Mouse (Mus musculus) adrenal gland (tissue): ENCODE data around the gene Zic4.

Source experiments
- intact Hi-C: fragments of 180-260 bp; cut with DNase I; formaldehyde crosslinking; loops from one replicate; pipeline ENCODE4 v1.15.1; 2025

Zic4 gene

DNA sequence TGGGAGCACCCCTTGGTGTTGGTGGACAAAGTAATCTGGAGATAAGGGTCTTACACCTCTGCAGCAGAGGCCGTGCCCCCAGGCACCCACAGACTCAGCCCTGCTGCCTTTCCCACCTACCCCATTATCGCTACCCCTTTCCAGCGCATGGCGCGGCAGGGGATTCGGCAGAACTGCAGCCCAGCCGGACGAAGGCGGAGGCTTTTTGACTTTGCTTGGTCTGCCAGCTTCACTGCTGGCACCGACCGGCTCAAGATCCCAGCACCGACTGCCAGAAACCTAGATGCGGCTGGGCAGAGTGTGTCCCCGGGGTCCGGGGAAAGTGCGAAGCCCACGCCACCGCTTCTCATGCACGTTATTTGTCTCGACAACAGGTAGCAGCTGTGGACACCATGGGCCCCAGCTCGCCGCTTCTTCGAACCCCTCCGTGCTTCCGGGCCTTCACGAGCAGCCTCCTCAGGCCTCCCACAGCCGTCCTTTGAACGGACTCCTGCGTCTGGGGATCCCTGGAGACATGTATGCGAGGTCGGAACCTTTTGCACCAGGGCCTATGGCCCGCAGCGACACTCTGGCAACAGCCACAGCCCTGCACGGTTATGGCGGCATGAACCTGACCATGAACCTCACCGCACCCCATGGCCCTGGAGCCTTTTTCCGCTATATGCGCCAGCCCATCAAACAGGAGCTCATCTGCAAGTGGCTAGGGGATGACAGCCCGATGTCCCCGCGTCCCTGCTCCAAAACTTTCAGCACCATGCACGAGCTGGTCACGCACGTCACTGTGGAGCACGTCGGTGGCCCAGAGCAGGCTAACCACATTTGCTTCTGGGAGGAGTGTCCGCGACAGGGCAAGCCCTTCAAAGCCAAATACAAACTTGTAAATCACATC, 16.4 kb downstream of the Zic4 start:
- intact Hi-C loops, result no loop called here

DNA sequence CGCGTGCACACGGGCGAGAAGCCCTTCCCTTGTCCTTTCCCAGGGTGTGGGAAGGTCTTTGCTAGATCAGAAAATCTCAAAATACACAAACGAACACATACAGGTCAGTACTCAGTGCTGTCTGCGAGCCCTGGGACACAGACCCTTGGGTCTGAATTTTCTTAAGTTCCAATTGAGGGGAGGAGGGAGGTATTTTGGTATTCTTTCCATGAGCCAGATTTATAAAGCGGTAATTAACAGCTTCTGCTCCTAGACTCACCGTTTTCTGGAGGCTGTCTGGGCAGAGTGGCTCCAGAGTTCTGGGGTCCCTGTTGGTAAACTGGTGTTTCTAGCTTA, 17.1 kb downstream of the Zic4 start:
- intact Hi-C loops, result no loop called here

DNA sequence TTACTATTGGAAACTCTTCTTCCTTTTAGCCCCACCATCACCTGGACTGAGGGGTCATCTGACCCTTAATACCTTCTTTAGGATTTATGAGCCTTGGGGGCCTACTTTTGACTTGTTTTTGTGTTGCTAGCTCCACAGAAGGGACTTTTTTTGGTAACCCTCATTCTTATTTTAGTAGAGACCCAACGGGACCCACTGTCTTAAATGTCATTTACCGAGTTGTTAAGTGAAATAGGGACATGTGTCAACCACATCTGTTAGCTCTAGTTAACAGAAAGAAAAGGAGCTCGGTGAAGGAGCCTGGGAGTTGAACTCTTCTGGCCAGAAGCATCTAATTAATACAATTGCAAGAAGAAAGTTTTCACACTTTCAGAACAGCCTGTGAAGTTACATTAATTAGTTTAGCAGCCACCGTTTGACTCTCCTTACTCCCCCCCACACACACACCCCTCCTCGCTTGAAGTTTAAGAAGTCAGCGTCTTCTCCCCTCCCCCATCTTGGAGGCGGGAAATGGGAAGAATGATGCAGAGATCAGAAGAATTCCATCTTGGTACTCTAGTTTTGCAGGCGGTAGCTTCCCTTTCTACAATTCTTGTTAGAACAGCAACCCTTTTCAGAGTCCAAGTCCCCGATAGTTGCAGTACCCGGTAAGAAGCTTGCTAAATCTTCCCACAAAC, 17.7 kb downstream of the Zic4 start:
- intact Hi-C loops, result no loop called here

DNA sequence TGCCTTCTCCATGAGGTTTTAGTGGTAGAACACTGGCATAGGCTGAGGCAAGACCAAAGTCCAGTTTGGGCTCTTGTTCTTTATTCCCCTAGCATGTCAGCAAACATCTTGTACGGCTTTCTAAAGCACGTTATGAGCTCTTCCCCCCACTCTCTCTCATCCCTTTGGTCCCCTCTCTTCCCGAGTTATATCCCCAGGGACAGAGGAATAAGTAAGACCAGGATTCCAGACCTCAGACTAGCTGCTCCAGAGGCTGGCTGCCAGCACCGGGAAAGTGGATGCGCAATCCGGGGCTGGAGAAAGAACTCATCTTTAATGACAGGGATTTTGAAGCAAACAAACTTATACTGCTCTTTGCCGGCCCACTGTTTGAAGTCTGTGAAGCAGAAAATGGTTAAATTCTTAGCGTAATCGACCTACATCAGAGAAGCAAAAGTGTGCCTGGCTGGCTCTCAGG, 18.3 kb downstream of the Zic4 start:
- intact Hi-C loops, result no loop called here

DNA sequence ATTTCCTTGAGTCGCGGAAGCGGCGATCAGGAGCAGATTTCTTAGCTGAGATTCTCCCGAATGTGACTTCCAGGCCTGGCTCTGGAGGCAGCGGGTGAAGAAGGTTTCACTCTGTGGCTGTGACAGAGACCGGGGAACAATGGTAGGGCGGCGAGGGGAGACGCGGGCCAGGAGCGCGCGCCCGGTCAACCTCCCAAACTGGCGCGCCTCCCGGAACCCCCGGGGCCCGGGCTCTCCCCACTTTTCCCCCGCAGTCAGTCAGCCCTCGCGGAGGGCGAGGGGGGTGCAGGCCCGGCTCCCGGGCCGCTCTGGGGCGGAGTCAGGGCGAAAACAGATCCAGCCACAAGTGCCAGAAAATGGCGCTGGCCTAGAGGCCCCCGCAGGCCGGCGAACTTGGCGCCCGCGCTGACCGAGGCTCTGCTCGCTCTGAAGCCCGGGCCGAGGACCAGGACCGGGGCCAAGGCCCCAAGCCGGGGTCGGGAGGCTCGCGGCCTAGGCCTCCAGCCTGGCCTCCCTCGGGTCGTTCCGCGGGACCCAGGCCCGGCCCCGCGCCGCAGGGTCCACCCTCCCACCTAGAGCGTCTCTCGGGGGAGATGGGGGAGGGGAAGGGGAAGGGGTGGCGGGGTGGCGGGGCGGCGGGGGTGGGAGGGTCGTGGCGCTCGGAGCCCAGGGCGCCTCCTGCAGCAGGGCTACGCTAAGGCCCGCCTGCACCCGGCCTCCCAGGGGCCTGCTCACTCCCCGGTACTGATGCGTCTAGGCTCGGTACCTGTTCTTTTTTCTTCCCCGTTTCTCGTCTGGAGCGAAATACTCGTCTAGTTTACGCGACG, 19.3 kb downstream of the Zic4 start:
- intact Hi-C loops, result no loop called here

DNA sequence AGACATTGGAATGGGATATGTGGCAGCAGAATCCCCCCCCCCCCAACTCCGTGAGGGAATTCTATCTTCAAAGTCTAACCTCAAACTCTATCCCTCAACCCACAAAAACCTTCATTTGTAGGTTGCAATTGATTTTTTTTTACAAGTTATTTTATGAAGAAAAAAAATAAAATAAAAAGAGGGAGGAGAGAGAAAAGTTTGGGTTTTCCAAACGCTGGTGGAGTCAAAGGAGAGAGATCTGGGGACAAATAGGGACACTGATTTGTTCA, 19.8 kb downstream of the Zic4 start:
- intact Hi-C loops, result no loop called here

DNA sequence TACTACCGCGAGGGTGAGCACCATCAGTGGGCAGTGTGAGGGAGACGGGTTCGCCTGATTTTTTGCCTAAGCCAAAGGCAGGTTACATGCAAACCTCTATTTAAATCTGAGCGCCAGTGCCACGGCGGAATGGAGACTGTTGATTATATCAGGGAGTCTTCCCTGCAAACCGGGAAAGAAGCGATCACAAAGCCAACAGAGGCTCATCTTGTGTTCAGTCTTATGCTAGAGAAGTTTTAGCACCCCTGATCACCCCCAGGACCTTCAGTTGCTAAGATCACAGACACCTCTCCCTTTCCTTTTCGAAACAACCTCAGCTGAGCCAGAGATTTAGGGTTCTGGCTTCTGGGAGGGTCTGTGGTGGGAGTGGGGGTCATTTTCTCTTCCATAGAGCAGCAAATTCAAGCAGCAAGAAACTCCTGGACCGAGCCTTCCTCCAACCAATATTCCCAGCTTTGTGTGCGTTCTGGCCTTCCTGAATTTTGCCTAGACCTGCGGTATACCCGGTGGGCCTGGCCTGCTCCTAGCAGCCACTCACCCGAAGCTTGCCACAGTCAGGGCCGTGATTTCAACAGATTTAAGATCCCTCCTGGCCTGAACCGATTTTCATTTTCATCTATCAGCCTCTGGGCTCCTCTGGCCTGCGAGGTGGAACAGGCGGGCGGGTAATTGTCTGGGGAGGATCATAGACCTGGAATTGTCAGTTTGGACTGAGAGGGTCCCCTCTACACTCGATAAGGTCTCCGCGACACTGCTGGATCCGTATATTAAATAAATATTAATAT, 20.4 kb downstream of the Zic4 start:
- intact Hi-C loops, result no loop called here

DNA sequence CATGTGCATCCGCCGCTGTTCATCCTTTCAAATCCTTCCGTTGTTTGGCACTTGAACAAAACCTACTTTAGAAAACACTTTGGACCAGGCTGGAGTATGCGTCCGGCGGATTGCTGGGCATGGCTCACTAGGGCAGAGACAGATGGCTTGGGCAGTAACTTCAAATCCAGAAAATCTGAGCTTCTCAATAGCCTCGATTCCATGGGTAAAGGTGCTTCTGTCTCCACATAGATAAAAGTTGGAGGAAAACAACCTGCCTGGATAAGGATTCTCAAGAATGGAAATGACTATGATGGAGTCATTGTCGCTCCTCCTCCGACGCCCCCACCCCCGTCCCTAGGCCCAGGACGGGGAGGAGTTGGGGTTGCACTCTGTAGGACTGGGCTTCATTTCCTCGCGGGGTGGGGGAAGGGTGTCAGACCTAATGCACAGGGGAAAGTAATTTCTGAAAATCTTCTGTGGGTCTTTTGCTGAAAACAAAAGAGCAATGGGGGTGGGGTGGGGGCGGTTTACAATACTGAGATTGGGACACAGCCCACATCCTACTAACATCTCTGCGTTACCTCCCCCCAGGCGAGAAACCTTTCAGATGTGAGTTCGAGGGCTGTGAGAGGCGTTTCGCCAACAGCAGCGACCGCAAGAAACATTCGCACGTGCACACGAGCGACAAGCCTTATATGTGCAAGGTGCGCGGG, 21.4 kb downstream of the Zic4 start:
- intact Hi-C loops, result no loop called here

DNA sequence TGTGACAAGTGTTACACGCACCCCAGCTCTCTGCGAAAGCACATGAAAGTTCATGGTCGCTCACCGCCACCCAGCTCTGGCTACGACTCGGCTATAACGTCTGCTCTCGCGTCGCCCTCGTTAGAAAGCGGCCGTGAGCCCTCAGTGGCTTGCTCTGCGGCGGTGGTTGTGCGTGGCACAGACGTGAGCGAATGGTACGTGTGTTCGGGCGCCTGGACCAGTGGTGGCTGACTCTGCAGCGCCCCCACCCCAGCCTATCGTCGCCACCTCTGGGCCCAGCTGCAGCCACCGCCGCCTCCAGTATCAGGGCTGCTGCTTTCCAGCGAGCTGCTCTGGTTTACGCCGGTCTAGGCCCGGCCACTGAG, 21.9 kb downstream of the Zic4 start:
- intact Hi-C loops, result no loop called here

DNA sequence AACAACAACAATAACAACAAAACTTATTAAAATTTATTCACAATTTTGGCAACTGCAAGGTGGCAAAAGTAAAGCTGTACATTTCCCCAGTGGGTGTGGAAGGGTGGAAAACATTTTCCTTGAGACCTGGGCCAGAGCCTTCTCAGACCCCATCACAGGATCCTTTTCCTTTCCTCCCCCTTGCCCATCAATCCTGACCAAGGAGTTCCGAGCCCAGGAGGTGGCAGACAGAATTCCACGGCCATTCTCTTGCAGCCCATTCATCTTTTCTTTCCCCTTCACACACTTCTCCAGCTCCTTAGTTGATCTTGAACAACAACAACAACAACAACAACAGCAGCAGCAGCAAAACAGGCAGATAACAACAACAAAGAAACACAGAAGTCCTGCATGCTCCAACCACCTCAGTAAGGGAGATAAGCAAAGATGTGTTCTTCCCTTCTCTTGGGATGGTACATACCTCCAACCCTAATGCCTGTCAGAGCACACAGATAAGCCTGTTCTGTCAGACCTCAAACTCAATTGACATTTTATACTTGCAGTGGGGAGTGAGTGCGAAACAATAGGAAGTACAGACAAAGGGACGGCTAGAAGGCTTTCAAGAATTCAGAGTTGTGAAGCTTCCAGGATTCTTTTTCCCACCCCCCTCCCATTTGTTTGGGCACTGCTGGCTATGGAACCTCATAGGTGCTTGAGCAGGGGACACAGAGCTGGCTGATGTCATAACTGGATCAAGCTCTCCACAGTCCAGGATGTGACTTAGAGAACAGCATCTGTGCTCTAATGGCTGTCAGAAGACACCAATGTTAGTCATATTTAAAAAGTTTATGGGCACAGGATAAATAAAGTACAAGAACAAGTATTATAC, 22.7 kb downstream of the Zic4 start:
- intact Hi-C loops, result no loop called here

DNA sequence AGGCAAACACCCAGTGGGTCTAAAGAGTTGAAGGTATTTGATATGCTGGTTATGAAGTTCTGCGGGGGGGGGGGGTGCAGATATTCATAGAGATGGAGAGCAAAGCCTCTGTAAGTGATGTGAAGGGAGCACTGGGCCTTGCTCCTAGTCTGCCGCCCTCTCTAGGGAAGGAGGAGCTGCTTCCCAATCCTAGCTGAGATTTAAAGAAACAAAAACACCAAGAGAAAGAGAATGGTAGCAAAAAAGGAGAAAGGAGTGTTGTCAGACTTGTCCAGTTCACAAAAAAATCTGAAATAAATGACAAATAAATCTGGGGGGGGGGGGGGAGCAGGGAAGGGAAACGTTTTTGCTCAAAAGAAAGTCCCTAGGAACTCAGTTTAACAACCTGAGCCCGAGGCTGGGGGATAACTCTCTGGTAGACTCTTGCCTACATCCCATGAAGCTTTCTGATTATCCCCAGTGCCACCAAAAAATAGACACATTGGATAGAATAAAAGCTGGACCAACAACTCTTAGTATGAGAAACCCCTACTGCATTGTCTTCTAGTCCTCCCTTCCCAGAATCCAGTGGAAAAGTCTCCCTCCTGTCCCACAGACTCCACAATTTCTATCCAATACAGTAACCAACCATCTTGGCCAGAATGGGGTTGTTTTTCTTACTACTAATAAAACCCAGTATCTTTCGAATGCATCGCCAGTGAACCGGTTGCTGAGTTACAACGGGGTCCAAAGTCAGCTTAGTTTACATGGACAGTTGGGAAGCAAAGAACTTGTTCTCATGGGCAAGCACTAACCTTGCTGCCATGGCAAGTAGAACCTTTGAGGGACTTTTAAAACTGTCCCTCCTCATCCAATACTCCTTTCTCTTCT, 23.6 kb downstream of the Zic4 start:
- intact Hi-C loops, result no loop called here

DNA sequence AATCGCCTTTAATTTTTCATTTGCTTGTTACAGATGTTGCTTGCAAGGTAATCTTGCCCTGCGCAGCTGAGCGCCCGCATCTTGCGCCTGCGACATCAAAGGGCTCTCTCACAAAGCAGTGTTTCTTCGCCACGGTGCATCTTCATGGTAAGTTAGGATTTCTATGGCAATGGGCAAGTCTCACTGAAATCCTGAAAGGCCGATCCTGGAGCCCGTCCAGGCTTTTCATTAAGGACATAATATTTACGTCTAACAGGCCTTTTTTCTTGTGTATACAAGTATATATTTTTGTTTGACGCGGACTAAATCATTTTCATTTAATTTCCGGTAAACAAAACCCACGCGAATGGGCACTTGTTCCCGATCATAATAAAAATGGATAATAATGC, 24.3 kb downstream of the Zic4 start:
- intact Hi-C loops, result no loop called here

DNA sequence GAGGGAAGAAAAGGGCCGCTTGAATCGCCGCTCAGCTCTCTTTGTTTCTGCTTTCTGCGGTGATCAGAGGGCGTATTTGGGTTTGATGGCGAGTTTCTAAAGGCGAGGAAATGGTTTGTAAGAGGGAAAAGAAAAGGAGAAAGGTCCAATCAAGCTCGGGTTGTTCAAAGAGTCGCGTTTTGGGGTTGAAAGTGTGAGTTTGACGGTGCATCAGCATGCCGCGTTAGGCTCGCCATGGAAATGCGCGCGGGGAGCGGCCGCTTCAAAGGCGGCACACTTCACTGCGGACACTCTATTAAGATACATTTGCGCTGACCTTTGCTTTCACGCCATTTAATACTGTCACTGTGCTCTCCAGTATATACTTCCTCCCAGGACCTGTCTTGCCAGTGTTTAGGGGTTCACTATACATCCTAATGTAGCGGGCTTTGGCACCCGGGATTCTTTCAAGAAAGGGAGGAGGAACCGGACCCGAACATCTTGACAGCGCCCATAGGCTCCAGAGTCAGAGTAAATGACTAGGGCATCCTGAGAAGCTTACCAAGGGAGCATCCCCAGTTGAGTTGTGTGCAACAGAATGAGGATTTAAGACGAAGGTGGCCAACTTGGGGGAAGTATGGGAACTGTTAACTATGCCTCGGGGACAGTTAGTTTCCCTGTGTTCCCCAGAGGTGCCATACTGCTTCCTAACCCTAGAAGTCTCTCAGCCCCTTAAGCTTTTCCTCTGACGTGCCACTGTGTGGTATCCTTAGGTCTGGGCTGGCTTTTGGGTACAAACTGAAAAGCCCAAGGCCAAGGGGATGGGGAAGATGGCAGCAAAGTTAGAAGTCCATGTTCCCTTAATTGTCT, 24.9 kb downstream of the Zic4 start:
- intact Hi-C loops, result no loop called here

DNA sequence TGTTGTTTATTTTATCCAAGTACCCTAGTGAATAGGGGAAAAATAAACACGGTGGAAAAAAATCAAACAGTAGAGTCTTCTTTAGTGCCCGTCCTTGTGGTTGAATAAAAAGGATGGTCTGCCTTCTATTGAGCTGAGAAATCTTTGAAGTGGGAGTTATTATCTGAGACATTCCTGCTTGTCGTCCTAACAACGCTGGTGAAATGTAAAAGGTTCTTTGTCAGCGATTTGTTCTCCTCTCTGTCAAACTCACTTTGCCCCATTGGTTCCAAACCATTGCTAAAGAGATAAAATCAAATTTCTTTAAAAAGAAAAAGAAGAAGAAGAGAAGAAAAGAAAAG, 25.5 kb downstream of the Zic4 start:
- intact Hi-C loops, result no loop called here

DNA sequence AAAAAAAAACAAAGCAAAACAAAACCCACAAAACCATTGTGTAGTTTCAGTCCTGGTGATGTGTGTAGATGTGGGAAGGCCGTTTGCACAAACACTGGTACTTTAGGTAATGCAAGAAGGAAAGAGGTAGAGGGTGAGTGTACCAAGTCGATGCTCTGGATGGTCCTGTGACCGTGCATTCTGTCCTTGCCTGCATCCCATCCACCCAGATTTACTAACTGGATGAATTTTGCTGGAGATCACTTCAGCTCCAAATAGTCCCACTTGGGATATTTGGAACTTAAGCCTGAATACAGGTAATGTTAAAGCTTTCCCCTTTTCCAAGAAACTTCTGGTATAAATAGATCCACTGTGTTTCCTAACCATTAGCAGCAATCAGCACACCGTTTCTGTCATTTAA, 26.0 kb downstream of the Zic4 start:
- intact Hi-C loops, result no loop called here

DNA sequence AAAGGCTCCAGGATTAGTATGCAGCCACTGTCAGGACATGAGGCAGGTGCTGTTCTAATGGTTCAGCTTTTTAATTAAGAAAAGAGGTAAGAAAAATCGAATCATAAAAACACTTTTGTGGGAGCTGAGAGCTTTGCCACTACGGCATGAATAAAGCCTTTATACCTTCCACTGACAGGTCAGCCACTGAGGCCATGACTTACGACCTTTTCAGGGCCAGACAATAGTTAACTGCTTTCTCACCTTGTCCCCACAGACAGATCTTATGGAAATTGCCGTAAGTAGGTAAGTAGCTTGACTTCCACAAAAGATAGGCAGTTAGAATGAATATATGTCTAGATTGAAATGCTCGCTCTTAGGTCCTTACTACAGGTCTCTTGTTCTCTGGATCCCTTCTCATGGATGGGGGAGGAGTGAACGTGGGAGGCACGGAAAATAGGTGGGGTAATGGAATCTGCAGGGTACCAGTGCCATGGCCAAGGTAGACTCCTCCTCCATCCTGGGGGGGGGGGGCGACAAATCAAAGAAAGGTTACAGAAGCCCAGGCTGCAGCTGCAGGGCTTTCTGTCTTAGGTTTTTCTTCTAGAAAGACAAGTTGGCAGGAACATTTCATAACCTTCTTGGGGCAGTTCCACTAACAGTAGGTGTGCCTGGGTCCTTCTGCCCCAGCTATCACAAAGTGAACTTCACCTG, 31.3 kb downstream of the Zic4 start:
- intact Hi-C loops, result no loop called here

DNA sequence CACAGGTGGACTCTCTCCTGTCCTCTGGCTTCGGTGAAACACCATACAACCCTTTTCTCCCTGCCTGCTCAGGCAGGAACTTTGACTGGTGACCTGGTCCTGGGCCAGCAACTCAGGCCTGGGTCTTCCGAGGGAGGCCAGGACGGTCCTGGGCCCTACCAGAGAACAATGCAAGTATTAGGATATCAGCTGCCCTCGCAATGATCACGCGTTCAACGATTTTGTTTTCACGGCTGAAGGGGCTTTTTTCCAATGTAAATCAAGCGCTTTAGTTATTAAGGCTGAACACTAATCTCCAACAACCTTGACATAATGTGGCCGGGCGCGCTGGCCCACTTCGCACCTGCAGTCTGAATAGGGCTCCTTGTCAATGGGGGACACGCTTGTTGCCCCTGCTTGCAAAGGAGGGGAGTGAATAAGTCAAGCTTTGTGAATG, 32.0 kb downstream of the Zic4 start:
- intact Hi-C loops, result no loop called here
